Mouse (Mus musculus) CH12.LX (cell line): ENCODE measurements around the gene Cdh24. TPM values are rescaled to one million over a fixed set of nuclear protein-coding genes. Genes with fewer than 3 reads are reported as not detected.

ENCODE experiments used
- DNase-seq: peaks from one replicate; pipeline ENCODE4 v3.0.0-alpha.2; 2013; ENCODE audit errors: extremely low read depth
- H3K27ac ChIP-seq: 2 replicates; pipeline ENCODE4 v1.5.1; 2012; ENCODE audit warnings: low read depth, mild to moderate bottlenecking, control low read depth, moderate library complexity; ENCODE audit not compliant: insufficient read depth
- H3K27me3 ChIP-seq: replicated peaks from 2 replicates; pipeline ENCODE3; 2012; ENCODE audit warnings: inconsistent platforms
- H3K36me3 ChIP-seq, 2 experiments: replicated peaks in 1 of 2; 2 replicates each; pipeline versions ENCODE3 to v1.6.1; 2012; ENCODE audit warnings: inconsistent platforms in 1 of 2, low read length in 1 of 2, mild to moderate bottlenecking in 1 of 2, mixed read lengths in 1 of 2, moderate library complexity in 1 of 2; ENCODE audit not compliant: control insufficient read depth in 1 of 2, insufficient read depth in 1 of 2
- H3K4me1 ChIP-seq, 2 experiments: 2 replicates each; pipeline ENCODE4 v1.6.1; 2012; ENCODE audit warnings: inconsistent platforms in 1 of 2, moderate library complexity in 1 of 2; ENCODE audit not compliant: insufficient read depth in 2 of 2, control insufficient read depth in 1 of 2
- H3K4me2 ChIP-seq: 2 replicates; pipeline ENCODE4 v1.6.1; 2012; ENCODE audit warnings: low read depth, mild to moderate bottlenecking, control low read depth; ENCODE audit not compliant: poor library complexity, insufficient read depth, severe bottlenecking
- H3K4me3 ChIP-seq, 3 experiments: fragments of 150-350 bp in 1 of 3; sonication (generic) in 1 of 3; replicated peaks in 1 of 3; 2 replicates each; pipeline versions ENCODE3 to v1.5.1; 2011 to 2012; ENCODE audit warnings: low read depth in 2 of 3, low read length in 2 of 3, mild to moderate bottlenecking in 2 of 3, moderate library complexity in 2 of 3, control low read depth in 1 of 3, improper control_type of control experiment in 1 of 3, inconsistent platforms in 1 of 3, mixed read lengths in 1 of 3; ENCODE audit not compliant: poor library complexity in 1 of 3
- H3K79me2 ChIP-seq: replicated peaks from 2 replicates; pipeline ENCODE4 v1.6.1; 2012; ENCODE audit warnings: mild to moderate bottlenecking, moderate library complexity; ENCODE audit not compliant: control insufficient read depth, poor library complexity, insufficient read depth, severe bottlenecking; ENCODE audit errors: extremely low read depth
- H3K9ac ChIP-seq: 2 replicates; pipeline ENCODE4 v1.6.1; 2012; ENCODE audit warnings: low read depth, mild to moderate bottlenecking, control low read depth, moderate library complexity; ENCODE audit not compliant: insufficient read depth
- H3K9me3 ChIP-seq: replicated peaks from 2 replicates; pipeline ENCODE3; 2012; ENCODE audit warnings: low read length, inconsistent platforms, mixed read lengths
- BHLHE40 ChIP-seq: IDR thresholded peaks from 2 replicates; pipeline ENCODE4 v1.6.1; 2011; ENCODE audit warnings: mild to moderate bottlenecking, low read depth, low read length, improper control_type of control experiment
- CHD1 ChIP-seq: IDR thresholded peaks from 2 replicates; pipeline ENCODE4 v1.6.1; 2012; ENCODE audit warnings: low read depth, low read length, improper control_type of control experiment, inconsistent platforms
- CHD2 ChIP-seq: IDR thresholded peaks from 2 replicates; pipeline ENCODE4 v1.6.1; 2011; ENCODE audit warnings: low read length, improper control_type of control experiment
- CTCF ChIP-seq, 2 experiments: IDR thresholded peaks in 1 of 2; conservative IDR thresholded peaks in 1 of 2; 2 replicates each; pipeline ENCODE4 v1.5.1; 2011 to 2012; ENCODE audit warnings: low read depth in 2 of 2, low read length in 2 of 2, improper control_type of control experiment in 1 of 2, inconsistent platforms in 1 of 2, mild to moderate bottlenecking in 1 of 2, moderate library complexity in 1 of 2
- E2F4 ChIP-seq: IDR thresholded peaks from 2 replicates; pipeline ENCODE4 v1.6.1; 2011; ENCODE audit warnings: low read depth, low read length, improper control_type of control experiment; ENCODE audit not compliant: insufficient replicate concordance
- EP300 ChIP-seq: IDR thresholded peaks from 2 replicates; pipeline ENCODE4 v1.6.1; 2011; ENCODE audit warnings: low read length, improper control_type of control experiment
- GABPA ChIP-seq: IDR thresholded peaks from 2 replicates; pipeline ENCODE4 v1.6.1; 2012; ENCODE audit warnings: low read depth, low read length, improper control_type of control experiment, inconsistent platforms; ENCODE audit not compliant: insufficient replicate concordance
- IRF4 ChIP-seq: IDR thresholded peaks from 2 replicates; pipeline ENCODE4 v1.6.1; 2014; ENCODE audit warnings: low read depth, mild to moderate bottlenecking, inconsistent platforms, low read length, improper control_type of control experiment
- KAT2A ChIP-seq: IDR thresholded peaks from 2 replicates; pipeline ENCODE4 v1.6.1; 2012; ENCODE audit warnings: low read length, improper control_type of control experiment, inconsistent platforms; ENCODE audit not compliant: insufficient replicate concordance
- MAFK ChIP-seq: IDR thresholded peaks from 2 replicates; pipeline ENCODE4 v1.6.1; 2011; ENCODE audit warnings: low read length, improper control_type of control experiment; ENCODE audit not compliant: insufficient replicate concordance
- MEF2A ChIP-seq: IDR thresholded peaks from 2 replicates; pipeline ENCODE4 v1.6.1; 2014; ENCODE audit warnings: low read depth, mild to moderate bottlenecking, inconsistent platforms, low read length, improper control_type of control experiment, borderline replicate concordance
- MYC ChIP-seq: IDR thresholded peaks from 2 replicates; pipeline ENCODE4 v1.6.1; 2011; ENCODE audit warnings: low read depth, mild to moderate bottlenecking, improper control_type of control experiment, low read length
- PAX5 ChIP-seq: IDR thresholded peaks from 2 replicates; pipeline ENCODE4 v1.6.1; 2012; ENCODE audit warnings: low read length, inconsistent platforms, mixed read lengths
- POLR2AphosphoS2 ChIP-seq: IDR thresholded peaks from 2 replicates; pipeline ENCODE4 v1.6.1; 2011; ENCODE audit warnings: low read depth, low read length, improper control_type of control experiment
- RCOR1 ChIP-seq: conservative IDR thresholded peaks from 2 replicates; pipeline ENCODE4 v1.6.1; 2012; ENCODE audit warnings: low read depth, mild to moderate bottlenecking, inconsistent platforms, low read length, improper control_type of control experiment
- SIN3A ChIP-seq: IDR thresholded peaks from 2 replicates; pipeline ENCODE4 v1.6.1; 2012; ENCODE audit warnings: low read length, improper control_type of control experiment, inconsistent platforms
- TCF12 ChIP-seq: IDR thresholded peaks from 2 replicates; pipeline ENCODE4 v1.6.1; 2014; ENCODE audit warnings: low read depth, mild to moderate bottlenecking, inconsistent platforms, low read length, improper control_type of control experiment
- UBTF ChIP-seq: IDR thresholded peaks from 2 replicates; pipeline ENCODE4 v1.6.1; 2012; ENCODE audit warnings: low read depth, mild to moderate bottlenecking, inconsistent platforms, low read length, improper control_type of control experiment, moderate library complexity
- USF2 ChIP-seq: conservative IDR thresholded peaks from 2 replicates; pipeline ENCODE4 v1.6.1; 2011; ENCODE audit warnings: low read depth, low read length, improper control_type of control experiment
- ZC3H11A ChIP-seq: IDR thresholded peaks from 2 replicates; pipeline ENCODE4 v1.6.1; 2012; ENCODE audit warnings: low read depth, mild to moderate bottlenecking, inconsistent platforms, low read length, improper control_type of control experiment
- ZKSCAN1 ChIP-seq: IDR thresholded peaks from 2 replicates; pipeline ENCODE4 v1.6.1; 2012; ENCODE audit warnings: low read depth, inconsistent platforms, low read length, improper control_type of control experiment, borderline replicate concordance
- ZMIZ1 ChIP-seq: IDR thresholded peaks from 2 replicates; pipeline ENCODE4 v1.6.1; 2012; ENCODE audit warnings: low read depth, mild to moderate bottlenecking, inconsistent platforms, low read length, improper control_type of control experiment
- dilution Hi-C: fragments of 300-500 bp; cut with MboI; formaldehyde crosslinking; loops from 2 replicates; pipeline ENCODE4 v1.14.3; 2020; ENCODE audit warnings: low sequenced_read_pairs; ENCODE audit not compliant: extremely low pct_unique_long_range_greater_than_20kb, extremely low pct_ligation_motif_present
- in situ Hi-C: fragments of 300-500 bp; cut with MboI; formaldehyde crosslinking; loops from 3 replicates; pipeline ENCODE4 v1.14.3; 2019; ENCODE audit warnings: low sequenced_read_pairs, low pct_ligation_motif_present, low pct_unique_long_range_greater_than_20kb, mixed read lengths
- polyA plus RNA-seq: library from polyadenylated mRNA; unstranded; fragments of >175 nt; gene quantifications from 2 replicates; pipeline ENCODE4 v1.2.1, GENCODE M21; 2012; ENCODE audit warnings: low read depth; ENCODE audit not compliant: insufficient read length
- total RNA-seq, 2 experiments: library from RNA; depleted of rRNA; stranded (reverse); fragments of 300-350 nt in 1 of 2; fragments of >200 nt in 1 of 2; gene quantifications; 2 replicates each; pipeline ENCODE4 v1.2.3; 2012 to 2014

Cdh24 gene
- total and polyA plus RNA-seq, 3 experiments = 1.0 to 4.9 (median 1.6) TPM

DNA sequence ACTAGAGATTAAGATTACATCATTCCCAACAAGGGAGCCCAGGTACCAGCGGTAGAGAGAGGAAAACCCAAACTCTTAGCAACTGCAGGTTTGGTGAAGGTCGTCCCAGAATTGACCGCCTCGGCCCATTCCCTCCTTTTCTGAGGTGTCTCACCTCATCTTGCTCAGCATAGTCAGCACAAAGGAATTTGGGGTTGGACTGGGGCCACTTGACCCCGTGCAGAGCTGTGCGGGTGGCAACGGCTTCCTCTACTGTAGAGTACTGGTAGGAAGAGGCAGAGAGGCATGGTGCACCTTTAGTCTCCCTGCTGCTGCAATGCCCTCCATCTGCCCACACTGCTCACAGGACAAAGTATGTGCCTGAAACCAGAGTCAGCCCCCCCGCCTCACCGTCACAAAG, 3.1 kb upstream of the Cdh24 start:
- Histone ChIP-seq H3K79me2 (peaks cover 20% of the 10 kb centered on the region), H3K9ac (no peak overlapping the region), H3K27ac (no peak overlapping the region), H3K36me3 (peaks cover 66 to 96% of the 10 kb centered on the region in 2 experiments), H3K4me2 (no peak overlapping the region), H3K27me3 (no peaks in the 10 kb centered on the region), H3K4me3 (no peak overlapping the region), H3K4me1 (peaks cover 5 to 27% of the 10 kb centered on the region in 2 experiments; a peak in 2 of 4 replicates), H3K9me3 (no peaks in the 10 kb centered on the region)
- dilution Hi-C loops = no loop called here
- no peak for DNase-seq
- TF ChIP-seq USF2 = no peak
- no peak for TF ChIP-seq SIN3A
- no peak for TF ChIP-seq EP300
- no peak for TF ChIP-seq CHD2
- no peak for TF ChIP-seq MYC
- no peak for TF ChIP-seq PAX5
- in situ Hi-C loops = loop anchor here (25.0 kb wide), 1 partner anchor 582 kb away; no protein-coding TSS in a partner anchor

DNA sequence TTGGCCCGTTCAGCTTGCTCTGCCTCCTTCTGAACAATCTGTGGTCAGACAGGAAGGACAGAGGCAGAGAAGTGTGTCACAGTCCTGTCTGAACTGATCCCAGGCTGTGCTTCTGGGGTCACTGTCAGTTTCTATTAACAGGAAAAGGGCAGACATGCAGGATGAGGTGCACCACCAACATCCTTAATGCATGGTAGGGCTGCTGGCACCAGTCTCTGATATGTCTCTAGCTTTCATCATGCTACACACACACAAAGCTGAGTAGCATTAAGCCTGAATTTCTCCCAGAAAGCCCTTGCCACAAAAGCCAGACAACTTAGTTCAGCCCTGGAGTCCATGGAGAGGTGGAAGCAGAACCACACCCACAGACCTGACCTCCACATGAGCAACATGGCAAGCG, 1.8 kb upstream of the Cdh24 start:
- Histone ChIP-seq H3K36me3 (peaks cover 60 to 98% of the 10 kb centered on the region in 2 experiments), H3K27me3 (no peaks in the 10 kb centered on the region), H3K4me2 (no peak overlapping the region), H3K9ac (no peak overlapping the region), H3K4me1 (peaks cover 5 to 17% of the 10 kb centered on the region in 2 experiments; a peak in 2 of 4 replicates), H3K9me3 (no peaks in the 10 kb centered on the region), H3K79me2 (peaks cover 9% of the 10 kb centered on the region), H3K4me3 (no peak overlapping the region), H3K27ac (no peak overlapping the region)
- in situ Hi-C loops (loop anchor here (25.0 kb wide), 1 partner anchor 581 kb away; no protein-coding TSS in a partner anchor), dilution Hi-C loops (no loop called here)
- TF ChIP-seq E2F4 (no peak), UBTF (no peak), TCF12 (no peak), MAFK (no peak), RCOR1 (no peak), ZMIZ1 (no peak), MEF2A (no peak), KAT2A (no peak), GABPA (no peak), PAX5 (no peak), POLR2AphosphoS2 (no peak), MYC (no peak), SIN3A (no peak), ZKSCAN1 (no peak), BHLHE40 (no peak), ZC3H11A (no peak), USF2 (no peak), CTCF (conservative IDR thresholded peaks at IDR 0.05 in 1 of 2, IDR thresholded peaks at IDR 0.05 in 1 of 2; ENCODE audit: low read depth in 2 of 2, low read length in 2 of 2) (no peak), CHD1 (no peak), IRF4 (no peak)
- no peak for DNase-seq
